Mouse (Mus musculus) bone marrow macrophage, adult 2 months (primary cell): Measurements from ENCODE around the gene Plxnd1.

Experiments used
- CTCF ChIP-seq: IDR thresholded peaks from 2 replicates; pipeline ENCODE4 v1.5.1; 2012; ENCODE audit warnings: low read depth, mild to moderate bottlenecking, low read length, moderate library complexity
- POLR2A ChIP-seq: IDR thresholded peaks from 2 replicates; pipeline ENCODE4 v1.6.1; 2012; ENCODE audit warnings: mild to moderate bottlenecking, low read depth, low read length, borderline replicate concordance

DNA sequence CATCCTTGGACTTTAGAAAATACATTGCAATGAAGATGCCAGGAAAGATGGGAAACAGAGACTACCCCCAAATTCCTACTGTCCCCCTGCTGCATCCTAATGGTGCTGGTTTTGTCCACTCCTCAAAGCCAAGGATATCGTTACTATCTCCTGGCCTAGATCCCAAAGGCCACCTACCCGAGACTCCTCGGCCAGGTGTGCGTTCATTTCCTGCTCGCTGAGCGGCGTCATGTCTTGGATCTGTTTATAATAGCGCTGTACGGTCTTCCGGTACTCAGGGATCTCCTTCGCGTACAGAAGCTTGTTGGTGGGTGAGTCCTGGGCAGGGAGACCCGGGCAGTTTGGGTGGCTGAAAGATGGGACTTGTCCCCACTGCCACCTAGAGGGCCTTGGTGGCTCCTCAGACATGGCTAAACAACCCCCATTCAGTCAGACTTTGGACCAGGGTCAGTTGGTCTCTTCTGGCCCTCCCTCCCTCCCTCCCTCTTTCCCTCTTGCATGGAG is 38.3 kb downstream of the Plxnd1 start:
- TF ChIP-seq CTCF, result no peak; the same call in 1 of the 2 replicates
- no peak for TF ChIP-seq POLR2A
